Mouse (Mus musculus): Measurements from ENCODE around the gene Espl1. TPM values are rescaled to one million over a fixed set of nuclear protein-coding genes. Genes with fewer than 3 reads are reported as not detected.

The Espl1 gene
- polyA plus RNA-seq, 1 experiment from 2014 or later: 45.9 TPM

- no peak for TF ChIP-seq CTCF (IDR thresholded peaks at IDR 0.05; ENCODE audit: low read depth)
- ATAC-seq (ENCODE audit: insufficient read depth) (peak; percentile 38; the same call in 1 of the 2 replicates), DNase-seq (peak; percentile 43)
- Histone ChIP-seq H3K27me3 (ENCODE audit: insufficient read depth, low read length) (no peaks in the 10 kb centered on the region), H3K36me3 (ENCODE audit: insufficient read depth) (no peaks in the 10 kb centered on the region), H3K4me1 (ENCODE audit: insufficient read depth) (peaks cover 26% of the 10 kb centered on the region), H3K9ac (peak overlapping the region; percentile 23), H3K4me2 (peak overlapping the region; percentile 88), H3K4me3 (ENCODE audit: low read depth, low read length) (peak overlapping the region; percentile 71; the same call in 1 of the 2 replicates), H3K27ac (ENCODE audit: low read depth) (peak overlapping the region; percentile 93), H3K9me3 (ENCODE audit: low read depth, low read length) (no peaks in the 10 kb centered on the region)
- WGBS: 28% methylated on average over 11 of the region's 11 CpGs
These were observed 37.3 kb upstream of the Espl1 start for GRCm38 (mm10) chr15:102258581-102259253.

GRCm38 (mm10) chr15:102262582-102262981 lies 33.5 kb upstream of the Espl1 start:
- Histone ChIP-seq H3K9ac (no peak overlapping the region), H3K36me3 (ENCODE audit: insufficient read depth) (no peaks in the 10 kb centered on the region), H3K27ac (ENCODE audit: low read depth) (no peak overlapping the region), H3K27me3 (ENCODE audit: insufficient read depth, low read length) (no peaks in the 10 kb centered on the region), H3K4me2 (no peak overlapping the region), H3K9me3 (ENCODE audit: low read depth, low read length) (no peaks in the 10 kb centered on the region), H3K4me1 (ENCODE audit: insufficient read depth) (peaks cover 16% of the 10 kb centered on the region), H3K4me3 (ENCODE audit: low read depth, low read length) (no peak overlapping the region)
- WGBS: 41% methylated on average over 7 of the region's 7 CpGs
- ATAC-seq (ENCODE audit: insufficient read depth) (no peak), DNase-seq (no peak)
- TF ChIP-seq CTCF (IDR thresholded peaks at IDR 0.05; ENCODE audit: low read depth): no peak

- Histone ChIP-seq H3K4me1 (ENCODE audit: insufficient read depth) (peaks cover 12% of the 10 kb centered on the region), H3K9ac (no peak overlapping the region), H3K4me2 (no peak overlapping the region), H3K9me3 (ENCODE audit: low read depth, low read length) (no peaks in the 10 kb centered on the region), H3K36me3 (ENCODE audit: insufficient read depth) (no peaks in the 10 kb centered on the region), H3K27me3 (ENCODE audit: insufficient read depth, low read length) (no peaks in the 10 kb centered on the region), H3K4me3 (ENCODE audit: low read depth, low read length) (no peak overlapping the region), H3K27ac (ENCODE audit: low read depth) (no peak overlapping the region)
- no peak for DNase-seq
- 63% methylated on average over 2 of the region's 2 CpGs for WGBS
- TF ChIP-seq CTCF (IDR thresholded peaks at IDR 0.05; ENCODE audit: low read depth): no peak
- ATAC-seq (ENCODE audit: insufficient read depth): no peak
These were observed 33.0 kb upstream of the Espl1 start for GRCm38 (mm10) chr15:102263037-102263436.

GRCm38 (mm10) chr15:102265548-102265947 lies 30.5 kb upstream of the Espl1 start:
- no peaks in the 10 kb centered on the region for H3K27me3 ChIP-seq (ENCODE audit: insufficient read depth, low read length)
- H3K9ac ChIP-seq: no peak overlapping the region
- no peak overlapping the region for H3K27ac ChIP-seq (ENCODE audit: low read depth)
- peak; percentile 15; the same call in 1 of the 2 replicates for TF ChIP-seq CTCF (IDR thresholded peaks at IDR 0.05; ENCODE audit: low read depth)
- 83% methylated on average over 5 of the region's 5 CpGs for WGBS
- no peak overlapping the region for H3K4me3 ChIP-seq (ENCODE audit: low read depth, low read length)
- 0 out of 2 replicates have a peak, but pooled peaks cover under 1% of the 10 kb centered on the region for H3K4me1 ChIP-seq (ENCODE audit: insufficient read depth)
- H3K9me3 ChIP-seq (ENCODE audit: low read depth, low read length): no peaks in the 10 kb centered on the region
- no peak overlapping the region for H3K4me2 ChIP-seq
- no peak for DNase-seq
- H3K36me3 ChIP-seq (ENCODE audit: insufficient read depth): no peaks in the 10 kb centered on the region
- ATAC-seq (ENCODE audit: insufficient read depth): no peak

GRCm38 (mm10) chr15:102270274-102270960 lies 25.6 kb upstream of the Espl1 start, which contains the start of gene Gm9918:
Gm9918 (plus strand) TSS chr15:102270563.
- Histone ChIP-seq H3K4me1 (ENCODE audit: insufficient read depth) (peaks cover 8% of the 10 kb centered on the region), H3K9ac (peak within 1 kb of the TSS; percentile 48), H3K36me3 (ENCODE audit: insufficient read depth) (no peaks in the 10 kb centered on the region), H3K27ac (ENCODE audit: low read depth) (no peak within 1 kb of the TSS; the same call in 1 of the 2 replicates), H3K4me2 (peak within 1 kb of the TSS; percentile 58), H3K4me3 (ENCODE audit: low read depth, low read length) (peak within 1 kb of the TSS; percentile 16), H3K9me3 (ENCODE audit: low read depth, low read length) (no peaks in the 10 kb centered on the region), H3K27me3 (ENCODE audit: insufficient read depth, low read length) (no peaks in the 10 kb centered on the region)
- TF ChIP-seq CTCF (IDR thresholded peaks at IDR 0.05; ENCODE audit: low read depth): no peak
- 14% methylated on average over 19 of the region's 21 CpGs for WGBS
- peak; percentile 63; the same call in 1 of the 2 replicates for ATAC-seq (ENCODE audit: insufficient read depth)
- no peak for DNase-seq

GRCm38 (mm10) chr15:102271441-102271840 lies 24.6 kb upstream of the Espl1 start:
- DNase-seq: peak; percentile 57
- TF ChIP-seq CTCF (IDR thresholded peaks at IDR 0.05; ENCODE audit: low read depth): no peak
- peak overlapping the region; percentile 48; the same call in 1 of the 2 replicates for H3K9ac ChIP-seq

More at GRCm38 (mm10) chr15:102271441-102271840, 24.6 kb upstream of the Espl1 start:
- peaks cover 8% of the 10 kb centered on the region for H3K4me1 ChIP-seq (ENCODE audit: insufficient read depth)
- ATAC-seq (ENCODE audit: insufficient read depth): no peak
- H3K9me3 ChIP-seq (ENCODE audit: low read depth, low read length): no peaks in the 10 kb centered on the region
- H3K4me3 ChIP-seq (ENCODE audit: low read depth, low read length): no peak overlapping the region
- peak overlapping the region; percentile 58 for H3K4me2 ChIP-seq
- no peak overlapping the region for H3K27ac ChIP-seq (ENCODE audit: low read depth)
- WGBS: 24% methylated on average over 3 of the region's 3 CpGs
- H3K27me3 ChIP-seq (ENCODE audit: insufficient read depth, low read length): no peaks in the 10 kb centered on the region
- no peaks in the 10 kb centered on the region for H3K36me3 ChIP-seq (ENCODE audit: insufficient read depth)
